Mouse (Mus musculus): Measurements from ENCODE around the gene Greb1. TPM values are rescaled to one million over a fixed set of nuclear protein-coding genes. Genes with fewer than 3 reads are reported as not detected.
A peak's percentile ranks its signal among the peaks of the same experiment; 100 is the strongest.

The Greb1 gene
- total and polyA plus RNA-seq, 3 experiments: not detected

- no peaks in the 10 kb centered on the region for H3K36me3 ChIP-seq (ENCODE audit: control insufficient read depth in 1 of 2, insufficient read depth in 2 of 2, low read length in 2 of 2)
- no peak overlapping the region for H3K4me3 ChIP-seq (ENCODE audit: control insufficient read depth in 1 of 2, insufficient read depth in 1 of 2, low read depth in 2 of 2, low read length in 2 of 2)
- H3K4me1 ChIP-seq (ENCODE audit: control insufficient read depth in 1 of 2, insufficient read depth in 2 of 2, low read length in 2 of 2): no peaks in the 10 kb centered on the region
- no peak overlapping the region for H3K27ac ChIP-seq (ENCODE audit: control insufficient read depth, low read depth, low read length)
- H3K9ac ChIP-seq (ENCODE audit: control insufficient read depth, low read depth, low read length, poor library complexity, severe bottlenecking): no peak overlapping the region
- no peaks in the 10 kb centered on the region for H3K9me3 ChIP-seq (replicated peaks; ENCODE audit: insufficient read depth, low read length)
- no peak for TF ChIP-seq NELFE (IDR thresholded peaks at IDR 0.05; ENCODE audit: low read depth, low read length)
- TF ChIP-seq USF1 (IDR thresholded peaks at IDR 0.05; ENCODE audit: low read depth, low read length): peak; percentile 65
- H3K27me3 ChIP-seq (ENCODE audit: control insufficient read depth in 1 of 2, insufficient read depth in 2 of 2, low read length in 2 of 2): peaks cover 0 to 4% of the 10 kb centered on the region in 2 experiments; a peak in 2 of 4 replicates
- no peak for DNase-seq (ENCODE audit: low read depth, low spot score)
- H3K79me2 ChIP-seq (ENCODE audit: control insufficient read depth, insufficient read depth, low read length, poor library complexity): no peaks in the 10 kb centered on the region
Observed at GRCm38 (mm10) chr12:16734009-16734408, 66.7 kb downstream of the Greb1 start.

GRCm38 (mm10) chr12:16731121-16731741 lies 69.5 kb downstream of the Greb1 start:
- Histone ChIP-seq H3K4me3 (ENCODE audit: control insufficient read depth in 1 of 2, insufficient read depth in 1 of 2, low read depth in 2 of 2, low read length in 2 of 2) (no peak overlapping the region), H3K9me3 (replicated peaks; ENCODE audit: insufficient read depth, low read length) (no peaks in the 10 kb centered on the region), H3K4me1 (ENCODE audit: control insufficient read depth in 1 of 2, insufficient read depth in 2 of 2, low read length in 2 of 2) (no peaks in the 10 kb centered on the region), H3K27me3 (ENCODE audit: control insufficient read depth in 1 of 2, insufficient read depth in 2 of 2, low read length in 2 of 2) (peaks cover 3 to 10% of the 10 kb centered on the region in 2 experiments; a peak in 3 of 4 replicates), H3K36me3 (ENCODE audit: control insufficient read depth in 1 of 2, insufficient read depth in 2 of 2, low read length in 2 of 2) (no peaks in the 10 kb centered on the region), H3K9ac (ENCODE audit: control insufficient read depth, low read depth, low read length, poor library complexity, severe bottlenecking) (no peak overlapping the region), H3K27ac (ENCODE audit: control insufficient read depth, low read depth, low read length) (no peak overlapping the region), H3K79me2 (ENCODE audit: control insufficient read depth, insufficient read depth, low read length, poor library complexity) (no peaks in the 10 kb centered on the region)
- no peak for DNase-seq (ENCODE audit: low read depth, low spot score)
- TF ChIP-seq MYC (IDR thresholded peaks at IDR 0.05; ENCODE audit: low read depth, low read length) (no peak), CHD2 (IDR thresholded peaks at IDR 0.05; ENCODE audit: low read length) (no peak), ETS1 (IDR thresholded peaks at IDR 0.05; ENCODE audit: low read depth, low read length) (no peak), SMC3 (IDR thresholded peaks at IDR 0.05; ENCODE audit: low read depth, low read length) (no peak)

- TF ChIP-seq ZMIZ1 (IDR thresholded peaks at IDR 0.05; ENCODE audit: low read depth, low read length) (no peak), RAD21 (IDR thresholded peaks at IDR 0.05; ENCODE audit: low read depth, low read length) (no peak), KAT2A (conservative IDR thresholded peaks at IDR 0.05; ENCODE audit: low read depth, low read length) (no peak), POLR2AphosphoS2 (IDR thresholded peaks at IDR 0.05; ENCODE audit: low read length) (no peak), TBP (IDR thresholded peaks at IDR 0.05; ENCODE audit: low read depth, low read length) (no peak)
- DNase-seq (ENCODE audit: low read depth, low spot score): no peak
- Histone ChIP-seq H3K27me3 (ENCODE audit: control insufficient read depth in 1 of 2, insufficient read depth in 2 of 2, low read length in 2 of 2) (peaks cover 3 to 10% of the 10 kb centered on the region in 2 experiments; a peak in 3 of 4 replicates), H3K4me1 (ENCODE audit: control insufficient read depth in 1 of 2, insufficient read depth in 2 of 2, low read length in 2 of 2) (no peaks in the 10 kb centered on the region), H3K4me3 (ENCODE audit: control insufficient read depth in 1 of 2, insufficient read depth in 1 of 2, low read depth in 2 of 2, low read length in 2 of 2) (no peak overlapping the region), H3K9ac (ENCODE audit: control insufficient read depth, low read depth, low read length, poor library complexity, severe bottlenecking) (no peak overlapping the region), H3K36me3 (ENCODE audit: control insufficient read depth in 1 of 2, insufficient read depth in 2 of 2, low read length in 2 of 2) (no peaks in the 10 kb centered on the region), H3K9me3 (replicated peaks; ENCODE audit: insufficient read depth, low read length) (no peaks in the 10 kb centered on the region), H3K27ac (ENCODE audit: control insufficient read depth, low read depth, low read length) (no peak overlapping the region), H3K79me2 (ENCODE audit: control insufficient read depth, insufficient read depth, low read length, poor library complexity) (no peaks in the 10 kb centered on the region)
Observed at GRCm38 (mm10) chr12:16730196-16730595, 70.5 kb downstream of the Greb1 start.
